Mouse (Mus musculus) hindbrain, embryonic 15.5 days (tissue): ENCODE measurements at regions not wholly inside any gene's neighbourhood (a gene's known extent, or its start where the extent isn't known, plus 50 kb on each side); places are given as distances from the start of the nearest gene placed in this dataset.

Experiments
- ATAC-seq: fragments of 200-750 bp; cut with Nextera tagmentation; 2 replicates; pipeline ENCODE4 v1.8.0; 2017; ENCODE audit warnings: low read depth, moderate number of reproducible peaks, moderate TSS enrichment; ENCODE audit not compliant: low FRiP score
- H3K27ac ChIP-seq: fragments of 300-500 bp; sonication (generic); replicated peaks from 2 replicates; pipeline ENCODE4 v1.5.1; 2015; ENCODE audit warnings: mild to moderate bottlenecking, inconsistent platforms
- H3K27me3 ChIP-seq: fragments of 300-500 bp; sonication (generic); 2 replicates; pipeline ENCODE4 v1.6.1; 2015; ENCODE audit warnings: control low read depth, inconsistent platforms
- H3K36me3 ChIP-seq: fragments of 300-500 bp; sonication (generic); 2 replicates; pipeline ENCODE4 v1.6.1; 2015; ENCODE audit warnings: control low read depth, inconsistent platforms
- H3K4me1 ChIP-seq: fragments of 300-500 bp; sonication (generic); replicated peaks from 2 replicates; pipeline ENCODE4 v1.6.1; 2015; ENCODE audit warnings: control low read depth, inconsistent platforms
- H3K4me2 ChIP-seq: fragments of 300-500 bp; sonication (generic); 2 replicates; pipeline ENCODE4 v1.6.1; 2015; ENCODE audit warnings: moderate library complexity, mild to moderate bottlenecking, inconsistent platforms
- H3K4me3 ChIP-seq: fragments of 300-500 bp; sonication (generic); 2 replicates; pipeline ENCODE4 v1.5.1; 2015; ENCODE audit warnings: mild to moderate bottlenecking, inconsistent platforms
- H3K9ac ChIP-seq: fragments of 300-500 bp; sonication (generic); 2 replicates; pipeline ENCODE4 v1.6.1; 2015; ENCODE audit warnings: inconsistent platforms
- H3K9me3 ChIP-seq: fragments of 300-500 bp; sonication (generic); 2 replicates; pipeline ENCODE4 v1.6.1; 2016; ENCODE audit warnings: control low read depth, inconsistent platforms
- WGBS: fragments of 180-500 bp; shearing (Covaris S2); methylation state at CpG from one replicate; pipeline ENCODE4 v1.1.7; 2015; 5-methylcytosine and 5-hydroxymethylcytosine counted together

DNA sequence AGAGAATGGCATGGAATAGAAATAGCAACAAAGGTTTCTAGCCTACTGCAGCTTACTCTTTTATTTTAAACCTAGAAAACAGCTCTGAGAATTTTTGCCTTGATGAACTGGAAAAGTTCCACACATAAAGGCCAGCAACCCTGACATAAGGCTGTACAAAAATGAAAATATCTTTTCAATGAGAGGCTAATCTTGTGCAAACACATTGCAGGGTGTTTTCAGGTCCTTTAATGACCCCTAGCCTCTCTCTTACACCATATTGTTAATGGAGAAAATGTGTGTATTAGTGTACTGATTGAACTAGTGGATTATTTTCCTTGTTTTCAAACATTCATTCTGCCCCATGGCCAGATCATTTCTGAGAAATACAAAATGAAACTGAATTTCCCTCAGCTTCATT, 158.0 kb upstream of the Tusc1 start:
- Histone ChIP-seq H3K9ac (no peak overlapping the region), H3K9me3 (no peaks in the 10 kb centered on the region), H3K4me2 (no peak overlapping the region), H3K4me1 (no peaks in the 10 kb centered on the region), H3K27me3 (no peaks in the 10 kb centered on the region), H3K27ac (no peak overlapping the region), H3K36me3 (no peaks in the 10 kb centered on the region), H3K4me3 (no peak overlapping the region)
- ATAC-seq: no peak

DNA sequence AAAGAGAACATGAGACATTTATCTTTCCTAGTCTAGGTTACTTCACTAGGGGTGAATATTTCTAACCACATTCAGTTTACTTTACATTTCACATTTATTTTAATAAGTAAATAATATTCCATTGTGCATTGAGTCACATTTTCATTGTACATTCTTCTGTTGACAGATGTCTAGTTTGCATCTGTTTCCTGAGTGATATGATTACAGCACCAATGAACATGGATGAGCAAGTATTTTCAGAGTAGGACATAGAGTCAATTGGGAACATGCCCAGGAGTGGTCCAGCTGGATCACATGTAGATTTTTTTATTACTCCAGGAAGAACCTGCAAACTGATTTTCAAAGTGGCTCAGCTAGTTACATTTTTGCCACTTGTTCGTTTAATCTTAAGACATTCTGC, 153.3 kb upstream of the Tusc1 start:
- ATAC-seq: no peak
- H3K27me3 ChIP-seq: no peaks in the 10 kb centered on the region
- no peak overlapping the region for H3K4me3 ChIP-seq
- no peak overlapping the region for H3K27ac ChIP-seq
- H3K4me1 ChIP-seq: no peaks in the 10 kb centered on the region
- 90% methylated on average over 1 of the region's 1 CpGs for WGBS
- H3K4me2 ChIP-seq: no peak overlapping the region
- H3K9ac ChIP-seq: no peak overlapping the region
- no peaks in the 10 kb centered on the region for H3K36me3 ChIP-seq
- H3K9me3 ChIP-seq: no peaks in the 10 kb centered on the region

- Histone ChIP-seq H3K27ac (no peak overlapping the region), H3K9me3 (no peaks in the 10 kb centered on the region), H3K4me1 (no peaks in the 10 kb centered on the region), H3K9ac (no peak overlapping the region), H3K4me3 (no peak overlapping the region), H3K4me2 (no peak overlapping the region), H3K36me3 (no peaks in the 10 kb centered on the region), H3K27me3 (no peaks in the 10 kb centered on the region)
- ATAC-seq: no peak
- 80% methylated on average over 1 of the region's 1 CpGs for WGBS
These were observed 151.1 kb upstream of the Tusc1 start for GRCm38 (mm10) chr4:93486455-93486854.

- H3K9me3 ChIP-seq: no peaks in the 10 kb centered on the region
- no peak overlapping the region for H3K4me3 ChIP-seq
- no peaks in the 10 kb centered on the region for H3K27me3 ChIP-seq
- no peaks in the 10 kb centered on the region for H3K36me3 ChIP-seq
- no peak overlapping the region for H3K27ac ChIP-seq
- H3K4me1 ChIP-seq: no peaks in the 10 kb centered on the region
- H3K4me2 ChIP-seq: no peak overlapping the region
- whole genome bisulfite sequencing: 93% methylated on average over 1 of the region's 1 CpGs
- no peak overlapping the region for H3K9ac ChIP-seq
- no peak for ATAC-seq
These were observed 145.9 kb upstream of the Tusc1 start for GRCm38 (mm10) chr4:93481247-93481646.

GRCm38 (mm10) chr4:93477189-93477767, 142.0 kb upstream of the Tusc1 start:
- Histone ChIP-seq H3K4me3 (no peak overlapping the region), H3K4me1 (no peaks in the 10 kb centered on the region), H3K4me2 (no peak overlapping the region), H3K27ac (no peak overlapping the region), H3K27me3 (no peaks in the 10 kb centered on the region), H3K36me3 (no peaks in the 10 kb centered on the region), H3K9ac (no peak overlapping the region), H3K9me3 (no peaks in the 10 kb centered on the region)
- ATAC-seq: no peak

- Histone ChIP-seq H3K9ac (no peak overlapping the region), H3K9me3 (no peaks in the 10 kb centered on the region), H3K4me1 (no peaks in the 10 kb centered on the region), H3K27ac (no peak overlapping the region), H3K4me2 (no peak overlapping the region), H3K36me3 (no peaks in the 10 kb centered on the region), H3K4me3 (no peak overlapping the region), H3K27me3 (no peaks in the 10 kb centered on the region)
- ATAC-seq: no peak
- 97% methylated on average over 1 of the region's 1 CpGs for WGBS
These were observed 132.7 kb upstream of the Tusc1 start for GRCm38 (mm10) chr4:93467998-93468397.

DNA sequence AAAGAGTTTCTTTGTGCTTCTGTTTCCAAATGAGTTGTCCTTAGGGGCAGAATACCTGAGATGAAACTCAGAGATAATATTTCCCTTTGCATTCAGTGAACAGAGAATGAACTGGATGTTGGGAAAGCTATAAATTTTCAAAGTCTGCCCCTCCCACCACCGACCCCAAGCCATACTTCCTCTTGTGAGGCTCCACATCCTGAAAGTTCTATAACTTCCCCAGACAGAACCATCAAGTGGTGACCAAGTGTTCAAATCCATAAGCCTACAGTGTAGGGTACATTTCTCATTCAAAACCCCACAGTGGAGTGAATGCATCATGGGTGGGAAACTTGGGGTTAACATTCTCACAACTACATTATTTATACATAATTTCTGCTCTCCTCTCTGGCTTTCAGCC, 132.1 kb upstream of the Tusc1 start:
- Histone ChIP-seq H3K36me3 (no peaks in the 10 kb centered on the region), H3K27ac (no peak overlapping the region), H3K4me1 (no peaks in the 10 kb centered on the region), H3K9me3 (no peaks in the 10 kb centered on the region), H3K4me2 (no peak overlapping the region), H3K27me3 (no peaks in the 10 kb centered on the region), H3K9ac (no peak overlapping the region), H3K4me3 (no peak overlapping the region)
- 81% methylated on average over 1 of the region's 1 CpGs for WGBS
- ATAC-seq: no peak

GRCm38 (mm10) chr4:93451357-93451756, 116.0 kb upstream of the Tusc1 start:
- H3K27me3 ChIP-seq: no peaks in the 10 kb centered on the region
- WGBS: 44% methylated on average over 3 of the region's 3 CpGs
- H3K4me2 ChIP-seq: no peak overlapping the region
- H3K4me1 ChIP-seq: no peaks in the 10 kb centered on the region
- no peak overlapping the region for H3K9ac ChIP-seq
- no peak overlapping the region for H3K27ac ChIP-seq
- H3K36me3 ChIP-seq: no peaks in the 10 kb centered on the region
- ATAC-seq: no peak
- H3K4me3 ChIP-seq: no peak overlapping the region
- H3K9me3 ChIP-seq: no peaks in the 10 kb centered on the region

GRCm38 (mm10) chr4:93450831-93451230, 115.5 kb upstream of the Tusc1 start:
- Histone ChIP-seq H3K36me3 (no peaks in the 10 kb centered on the region), H3K4me2 (no peak overlapping the region), H3K4me1 (no peaks in the 10 kb centered on the region), H3K27me3 (no peaks in the 10 kb centered on the region), H3K9ac (no peak overlapping the region), H3K27ac (no peak overlapping the region), H3K9me3 (no peaks in the 10 kb centered on the region), H3K4me3 (no peak overlapping the region)
- 88% methylated on average over 1 of the region's 1 CpGs for WGBS
- ATAC-seq: no peak

DNA sequence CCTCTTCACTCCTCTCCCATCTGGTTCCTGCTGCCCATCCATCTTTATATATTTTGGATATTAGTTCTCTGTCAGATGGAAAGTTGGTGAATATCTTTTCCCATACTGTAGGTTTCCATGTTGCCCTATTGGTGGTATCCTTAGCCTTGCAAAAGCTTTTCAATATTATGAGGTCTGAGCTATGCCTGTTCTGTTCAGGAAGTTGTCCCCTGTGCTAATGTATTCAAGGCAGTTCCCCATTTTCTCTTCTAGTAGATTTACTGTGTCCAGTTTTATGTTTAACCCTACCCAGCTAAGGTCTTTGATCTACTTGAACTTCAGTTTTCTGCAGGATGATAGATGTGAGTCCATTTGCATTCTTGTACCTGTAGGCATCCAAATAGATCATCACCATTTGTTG, 109.4 kb upstream of the Tusc1 start:
- no peaks in the 10 kb centered on the region for H3K36me3 ChIP-seq
- no peak overlapping the region for H3K27ac ChIP-seq
- no peaks in the 10 kb centered on the region for H3K9me3 ChIP-seq
- no peak for ATAC-seq
- no peak overlapping the region for H3K4me3 ChIP-seq
- H3K4me2 ChIP-seq: no peak overlapping the region
- no peak overlapping the region for H3K9ac ChIP-seq
- no peaks in the 10 kb centered on the region for H3K27me3 ChIP-seq
- no peaks in the 10 kb centered on the region for H3K4me1 ChIP-seq

DNA sequence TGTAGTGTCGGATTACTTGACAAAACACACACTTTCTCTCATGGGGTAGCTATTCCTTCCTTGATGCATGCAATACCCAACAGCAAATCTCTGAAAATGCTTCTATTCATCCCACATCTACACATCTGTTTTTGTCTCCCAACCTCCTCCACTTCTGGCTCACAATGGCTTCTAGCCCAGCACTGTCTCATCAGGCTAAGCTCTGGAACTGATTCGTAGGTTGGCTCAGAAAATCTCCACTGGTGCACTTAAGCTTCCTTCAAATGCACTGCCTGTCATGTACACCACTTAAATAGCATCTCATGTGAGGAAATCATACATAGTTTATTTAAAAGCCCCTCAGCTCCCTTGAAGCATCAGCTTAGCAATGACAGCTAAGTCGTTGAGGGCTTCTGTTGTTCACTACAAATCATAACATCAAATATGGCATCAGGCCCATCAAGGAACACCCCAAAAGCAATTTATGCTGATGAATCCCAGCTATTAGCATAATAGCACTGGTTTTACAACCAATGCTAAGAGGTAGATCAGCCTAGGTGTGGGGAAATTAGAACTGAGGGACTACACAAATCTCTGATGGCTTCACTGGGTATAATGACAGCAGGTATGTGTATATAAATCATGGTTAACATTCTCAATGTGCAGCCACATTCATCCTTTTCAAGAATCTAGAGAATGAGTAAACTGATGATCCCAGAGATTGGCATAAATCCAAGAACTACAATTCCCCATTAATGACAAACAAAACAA, 103.5 kb upstream of the Tusc1 start:
- no peak overlapping the region for H3K9ac ChIP-seq
- no peaks in the 10 kb centered on the region for H3K36me3 ChIP-seq
- ATAC-seq: no peak
- 76% methylated on average over 3 of the region's 3 CpGs for WGBS
- H3K4me1 ChIP-seq: no peaks in the 10 kb centered on the region
- H3K27ac ChIP-seq: no peak overlapping the region
- H3K4me2 ChIP-seq: no peak overlapping the region
- H3K4me3 ChIP-seq: no peak overlapping the region
- H3K9me3 ChIP-seq: no peaks in the 10 kb centered on the region
- H3K27me3 ChIP-seq: no peaks in the 10 kb centered on the region

GRCm38 (mm10) chr4:93437386-93438130, 102.2 kb upstream of the Tusc1 start:
- no peak overlapping the region for H3K9ac ChIP-seq
- ATAC-seq: no peak
- no peak overlapping the region for H3K4me2 ChIP-seq
- no peaks in the 10 kb centered on the region for H3K9me3 ChIP-seq
- 48% methylated on average over 3 of the region's 3 CpGs for WGBS
- H3K4me3 ChIP-seq: no peak overlapping the region
- no peaks in the 10 kb centered on the region for H3K36me3 ChIP-seq
- H3K4me1 ChIP-seq: no peaks in the 10 kb centered on the region
- no peaks in the 10 kb centered on the region for H3K27me3 ChIP-seq
- no peak overlapping the region for H3K27ac ChIP-seq
